Mouse (Mus musculus): ENCODE data around the gene Usp1. TPM values are rescaled to one million over a fixed set of nuclear protein-coding genes. Genes with fewer than 3 reads are reported as not detected.
A peak's percentile ranks its signal among the peaks of the same experiment; 100 is the strongest.
"Not testable (repeated sequence)": the region's sequence is repeated elsewhere in the genome, so short reads cannot be mapped to it uniquely, and the experiment has no call there.

Gene Usp1
- polyA plus RNA-seq, 1 experiment from 2014 or later = 41.9 TPM

GRCm38 (mm10) chr4:98960243-98960642, 36.6 kb downstream of the Usp1 start:
- WGBS = 83% methylated on average over 3 of the region's 3 CpGs
- H3K36me3 ChIP-seq (ENCODE audit: control insufficient read depth, insufficient read depth, low read length) = peaks cover 15% of the 10 kb centered on the region
- no peak for ATAC-seq (ENCODE audit: low FRiP score, low TSS enrichment)
- H3K4me2 ChIP-seq (replicated peaks; ENCODE audit: low read depth) = no peak overlapping the region
- H3K27me3 ChIP-seq (ENCODE audit: control insufficient read depth, insufficient read depth, low read length) = no peaks in the 10 kb centered on the region
- TF ChIP-seq CTCF (IDR thresholded peaks at IDR 0.05; ENCODE audit: low read depth) = no peak
- H3K4me3 ChIP-seq (ENCODE audit: low read depth, low read length) = no peak overlapping the region
- H3K27ac ChIP-seq (replicated peaks) = no peak overlapping the region
- H3K4me1 ChIP-seq (replicated peaks; ENCODE audit: control insufficient read depth, insufficient read depth) = no peaks in the 10 kb centered on the region
- no peak overlapping the region for H3K9ac ChIP-seq (ENCODE audit: low read length)
- DNase-seq (ENCODE audit: low spot score) = no peak
- H3K9me3 ChIP-seq (ENCODE audit: control insufficient read depth, low read length) = no peaks in the 10 kb centered on the region

- WGBS = 84% methylated on average over 3 of the region's 3 CpGs
- H3K4me2 ChIP-seq (replicated peaks; ENCODE audit: low read depth) = no peak overlapping the region
- no peak overlapping the region for H3K4me3 ChIP-seq (ENCODE audit: low read depth, low read length)
- H3K9ac ChIP-seq (ENCODE audit: low read length) = no peak overlapping the region
- peaks cover 21% of the 10 kb centered on the region for H3K36me3 ChIP-seq (ENCODE audit: control insufficient read depth, insufficient read depth, low read length)
- H3K27ac ChIP-seq (replicated peaks) = no peak overlapping the region
- ATAC-seq (ENCODE audit: low FRiP score, low TSS enrichment) (no peak), DNase-seq (ENCODE audit: low spot score) (no peak)
- H3K27me3 ChIP-seq (ENCODE audit: control insufficient read depth, insufficient read depth, low read length) = no peaks in the 10 kb centered on the region
- TF ChIP-seq EP300 (optimal IDR thresholded peaks at IDR 0.05) (no peak), CTCF (IDR thresholded peaks at IDR 0.05; ENCODE audit: low read depth) (peak; percentile 44)
- no peaks in the 10 kb centered on the region for H3K4me1 ChIP-seq (replicated peaks; ENCODE audit: control insufficient read depth, insufficient read depth)
- no peaks in the 10 kb centered on the region for H3K9me3 ChIP-seq (ENCODE audit: control insufficient read depth, low read length)
These were observed 46.3 kb downstream of the Usp1 start for GRCm38 (mm10) chr4:98969946-98970345.

GRCm38 (mm10) chr4:98975741-98976140, 52.1 kb downstream of the Usp1 start:
- Histone ChIP-seq H3K4me3 (ENCODE audit: low read depth, low read length) (no peak overlapping the region), H3K36me3 (ENCODE audit: control insufficient read depth, insufficient read depth, low read length) (0 out of 2 replicates have a peak, but pooled peaks cover 6% of the 10 kb centered on the region), H3K9ac (ENCODE audit: low read length) (no peak overlapping the region), H3K9me3 (ENCODE audit: control insufficient read depth, low read length) (no peaks in the 10 kb centered on the region), H3K4me1 (replicated peaks; ENCODE audit: control insufficient read depth, insufficient read depth) (no peaks in the 10 kb centered on the region), H3K4me2 (replicated peaks; ENCODE audit: low read depth) (no peak overlapping the region), H3K27ac (replicated peaks) (no peak overlapping the region), H3K27me3 (ENCODE audit: control insufficient read depth, insufficient read depth, low read length) (no peaks in the 10 kb centered on the region)
- 71% methylated on average over 8 of the region's 8 CpGs for WGBS
- TF ChIP-seq CTCF (IDR thresholded peaks at IDR 0.05; ENCODE audit: low read depth) = no peak
- ATAC-seq (ENCODE audit: low FRiP score, low TSS enrichment) (no peak), DNase-seq (ENCODE audit: low spot score) (no peak)

- H3K4me1 ChIP-seq (replicated peaks; ENCODE audit: control insufficient read depth, insufficient read depth); ATAC-seq (ENCODE audit: low FRiP score, low TSS enrichment): not testable (repeated sequence)
These were observed 54.7 kb downstream of the Usp1 start for GRCm38 (mm10) chr4:98978288-98978687.

GRCm38 (mm10) chr4:98978693-98979092, 55.1 kb downstream of the Usp1 start:
- DNase-seq (ENCODE audit: low spot score) = no peak

More at GRCm38 (mm10) chr4:98978288-98978687, 54.7 kb downstream of the Usp1 start:
- H3K4me3 ChIP-seq (ENCODE audit: low read depth, low read length); H3K36me3 ChIP-seq (ENCODE audit: control insufficient read depth, insufficient read depth, low read length); H3K27me3 ChIP-seq (ENCODE audit: control insufficient read depth, insufficient read depth, low read length); H3K4me2 ChIP-seq (replicated peaks; ENCODE audit: low read depth); H3K9me3 ChIP-seq (ENCODE audit: control insufficient read depth, low read length); H3K27ac ChIP-seq (replicated peaks); H3K9ac ChIP-seq (ENCODE audit: low read length); DNase-seq (ENCODE audit: low spot score): not testable (repeated sequence)
- 97% methylated on average over 2 of the region's 2 CpGs for WGBS

GRCm38 (mm10) chr4:98979976-98980375, 56.4 kb downstream of the Usp1 start:
- WGBS = 81% methylated on average over 3 of the region's 3 CpGs
- DNase-seq (ENCODE audit: low spot score); ATAC-seq (ENCODE audit: low FRiP score, low TSS enrichment); H3K36me3 ChIP-seq (ENCODE audit: control insufficient read depth, insufficient read depth, low read length); H3K27ac ChIP-seq (replicated peaks); H3K9ac ChIP-seq (ENCODE audit: low read length); H3K27me3 ChIP-seq (ENCODE audit: control insufficient read depth, insufficient read depth, low read length); H3K4me2 ChIP-seq (replicated peaks; ENCODE audit: low read depth); H3K4me1 ChIP-seq (replicated peaks; ENCODE audit: control insufficient read depth, insufficient read depth); H3K4me3 ChIP-seq (ENCODE audit: low read depth, low read length); H3K9me3 ChIP-seq (ENCODE audit: control insufficient read depth, low read length): not testable (repeated sequence)

More at GRCm38 (mm10) chr4:98978693-98979092, 55.1 kb downstream of the Usp1 start:
- no peak overlapping the region for H3K27ac ChIP-seq (replicated peaks)
- peaks cover 7% of the 10 kb centered on the region; the same call in 1 of the 2 replicates for H3K36me3 ChIP-seq (ENCODE audit: control insufficient read depth, insufficient read depth, low read length)
- TF ChIP-seq CTCF (IDR thresholded peaks at IDR 0.05; ENCODE audit: low read depth) = no peak
- TF ChIP-seq EP300 (optimal IDR thresholded peaks at IDR 0.05) = no peak
- H3K4me3 ChIP-seq (ENCODE audit: low read depth, low read length) = no peak overlapping the region
- H3K9me3 ChIP-seq (ENCODE audit: control insufficient read depth, low read length) = no peaks in the 10 kb centered on the region
- no peak overlapping the region for H3K4me2 ChIP-seq (replicated peaks; ENCODE audit: low read depth)
- WGBS = 88% methylated on average over 2 of the region's 2 CpGs
- ATAC-seq (ENCODE audit: low FRiP score, low TSS enrichment) = no peak
- no peaks in the 10 kb centered on the region for H3K27me3 ChIP-seq (ENCODE audit: control insufficient read depth, insufficient read depth, low read length)
- no peaks in the 10 kb centered on the region for H3K4me1 ChIP-seq (replicated peaks; ENCODE audit: control insufficient read depth, insufficient read depth)
- H3K9ac ChIP-seq (ENCODE audit: low read length) = no peak overlapping the region
